Comparison of ENCODE assay signal across 11 mouse cellular contexts in genomic region chr15:77243876-77244560, GRCm38 (mm10).
A peak's percentile ranks its signal among the peaks of the same experiment; 100 is the strongest.
DNase-seq lines count a peak whose midpoint lies in the region; ATAC-seq and TF ChIP-seq lines count a peak whose summit lies in the region.
"Had no signal": no experiment of that assay in that cellular context is flagged by ENCODE, and none has a peak within 500 bp of the region (broad histone marks: within the 10 kb centered on the region; RNA-seq: fewer than 3 reads in every experiment).

No protein-coding gene starts in this region.

- peaks cover 14% of the 10 kb centered on the region for H3K4me1 ChIP-seq in neural tube, embryonic 12.5 days
- H3K4me1 ChIP-seq in liver, embryonic 14.5 days (replicated peaks; ENCODE audit: control insufficient read depth in 2 of 2, insufficient read depth in 2 of 2, low read length in 1 of 2), result peaks cover 0 to 15% of the 10 kb centered on the region in 2 experiments; a peak in 2 of 4 replicates

- H3K4me3 ChIP-seq in neural tube, embryonic 12.5 days, result no peak overlapping the region
- no peak overlapping the region for H3K4me3 ChIP-seq in liver, embryonic 14.5 days (ENCODE audit: insufficient read depth in 1 of 2, low read depth in 2 of 2, low read length in 2 of 2)
- H3K4me3 ChIP-seq: heart, embryonic 15.5 days; kidney, embryonic 15.5 days had no signal

- peak overlapping the region; percentile 36 for H3K4me2 ChIP-seq in neural tube, embryonic 12.5 days (replicated peaks)
- no peak overlapping the region for H3K4me2 ChIP-seq in liver, embryonic 14.5 days (ENCODE audit: low read depth)
- H3K4me2 ChIP-seq: heart, embryonic 15.5 days; kidney, embryonic 15.5 days had no signal

- no peak for TF ChIP-seq CTCF in liver, embryonic 14.5 days (IDR thresholded peaks at IDR 0.05; ENCODE audit: low read depth)

- no peak for ATAC-seq in neural tube, embryonic 12.5 days (ENCODE audit: low FRiP score, low read depth)
- 0 out of 2 replicates have a peak, but pooled peaks have one; percentile 35 for ATAC-seq in liver, embryonic 14.5 days (ENCODE audit: insufficient read depth)
- no peak for ATAC-seq in erythroid progenitor cell, adult 5-6 weeks (replicated peaks; ENCODE audit: low FRiP score, poor library complexity, severe bottlenecking)

- H3K9me3 ChIP-seq in neural tube, embryonic 12.5 days, result no peaks in the 10 kb centered on the region
- H3K9me3 ChIP-seq in liver, embryonic 14.5 days (ENCODE audit: control insufficient read depth, low read length), result no peaks in the 10 kb centered on the region
- H3K9me3 ChIP-seq: heart, embryonic 15.5 days; kidney, embryonic 15.5 days had no signal

- no peaks in the 10 kb centered on the region for H3K36me3 ChIP-seq in neural tube, embryonic 12.5 days
- H3K36me3 ChIP-seq in liver, embryonic 14.5 days (replicated peaks; ENCODE audit: control insufficient read depth, insufficient read depth, low read depth), result no peaks in the 10 kb centered on the region
- H3K36me3 ChIP-seq: heart, embryonic 15.5 days; kidney, embryonic 15.5 days had no signal

- DNase-seq in cerebellum, adult 9-10 months, result peak; percentile 61
- no peak for DNase-seq in cerebellum, adult 8-10 months
- DNase-seq in neural tube, embryonic 10.5 days (ENCODE audit: extremely low spot score, low spot score), result no peak
- DNase-seq in liver, embryonic 14.5 days (ENCODE audit: low read depth in 3 of 3, low spot score in 3 of 3), result no peak
- DNase-seq in natural killer cell, adult 2 months (ENCODE audit: low spot score in 2 of 2), result no peak
- no peak for DNase-seq in gastrocnemius, postnatal 36 days
- DNase-seq: lung, postnatal 4 days had no signal

- intact Hi-C loops in gastrocnemius, postnatal 36 days (cut with DNase I), result no loop called here

- WGBS in neural tube, embryonic 12.5 days, result 88% methylated on average over 5 of the region's 5 CpGs
- 59% methylated on average over 5 of the region's 5 CpGs for WGBS in liver, embryonic 14.5 days (ENCODE audit: insufficient replicate concordance)

- no peak overlapping the region for H3K27ac ChIP-seq in neural tube, embryonic 12.5 days
- H3K27ac ChIP-seq in liver, embryonic 14.5 days, result no peak overlapping the region
- H3K27ac ChIP-seq: heart, embryonic 15.5 days; kidney, embryonic 15.5 days had no signal

- no peaks in the 10 kb centered on the region for H3K27me3 ChIP-seq in neural tube, embryonic 12.5 days (replicated peaks)
- H3K27me3 ChIP-seq in liver, embryonic 14.5 days (ENCODE audit: control insufficient read depth, insufficient read depth, low read length), result no peaks in the 10 kb centered on the region
- H3K27me3 ChIP-seq: heart, embryonic 15.5 days; kidney, embryonic 15.5 days had no signal

- no peak for TF ChIP-seq EP300 in liver, embryonic 14.5 days (IDR thresholded peaks at IDR 0.05; ENCODE audit: low read depth)

- no peak overlapping the region for H3K9ac ChIP-seq in neural tube, embryonic 12.5 days
- no peak overlapping the region for H3K9ac ChIP-seq in liver, embryonic 14.5 days (replicated peaks)
- H3K9ac ChIP-seq: heart, embryonic 15.5 days; kidney, embryonic 15.5 days had no signal
